Mouse (Mus musculus) adrenal gland, postnatal 14 days (tissue): Measurements from ENCODE around the gene Tmem209. TPM values are rescaled to one million over a fixed set of nuclear protein-coding genes. Genes with fewer than 3 reads are reported as not detected.

Source experiments
- DNase-seq: peaks from one replicate; pipeline ENCODE4 v3.0.0; 2021; ENCODE audit warnings: mixed read lengths
- total RNA-seq: library from RNA; stranded (reverse); gene quantifications from 2 replicates; pipeline ENCODE4 v1.2.3, GENCODE M21; 2021

The Tmem209 gene
- total RNA-seq, 1 experiment from 2014 or later, result 24.1 TPM

GRCm38 (mm10) chr6:30538800-30539199 lies 29.2 kb upstream of the Tmem209 start:
- DNase-seq, result no peak

GRCm38 (mm10) chr6:30538240-30538639 lies 28.7 kb upstream of the Tmem209 start:
- DNase-seq, result no peak

- DNase-seq, result peak; percentile 77
These were observed 25.8 kb upstream of the Tmem209 start for GRCm38 (mm10) chr6:30535340-30535739.

DNA sequence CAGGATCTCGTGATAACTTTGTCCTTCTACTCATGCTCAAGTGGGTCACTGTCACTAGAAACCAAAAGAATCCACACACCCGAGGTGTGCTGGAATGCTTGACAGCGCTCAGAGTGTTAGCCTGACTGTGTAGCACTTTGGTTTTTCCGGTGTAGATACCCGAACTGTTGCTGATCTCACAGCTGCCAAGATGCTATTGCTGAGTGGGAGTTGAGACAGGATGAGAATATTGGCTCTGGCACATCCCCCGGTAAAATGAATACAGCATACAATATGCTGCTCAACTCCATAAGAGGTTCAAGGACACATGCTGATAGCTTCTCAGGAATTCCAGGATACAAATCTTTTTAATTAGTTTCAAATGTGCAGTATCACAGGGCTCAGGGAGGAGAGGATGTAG lies 19.2 kb upstream of the Tmem209 start:
- no peak for DNase-seq

- DNase-seq, result peak; percentile 51
These were observed 17.3 kb upstream of the Tmem209 start for GRCm38 (mm10) chr6:30526586-30527515.

- DNase-seq, result no peak
These were observed 16.1 kb upstream of the Tmem209 start for GRCm38 (mm10) chr6:30525456-30526332.

DNA sequence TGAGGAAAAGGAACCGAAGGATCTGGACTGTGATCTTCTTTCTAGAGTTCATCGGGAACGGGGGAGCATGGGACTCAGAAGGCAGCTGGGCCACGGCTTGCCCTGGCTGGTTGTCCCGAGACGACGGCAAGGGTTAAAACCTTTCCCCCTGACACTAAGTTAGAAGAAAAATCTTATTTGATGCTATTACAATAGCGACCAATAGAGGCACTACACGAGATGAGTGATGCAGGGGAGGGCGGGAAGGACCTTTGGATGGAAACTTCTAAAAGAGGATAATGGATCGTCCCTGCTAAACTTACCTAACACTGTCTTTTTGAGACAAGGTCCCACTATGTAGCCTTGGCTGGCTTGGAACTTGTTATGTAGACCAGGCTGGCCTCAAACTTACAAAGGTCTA lies 10.8 kb upstream of the Tmem209 start:
- no peak for DNase-seq

- no peak for DNase-seq
These were observed 4.7 kb upstream of the Tmem209 start for GRCm38 (mm10) chr6:30514242-30514641.

DNA sequence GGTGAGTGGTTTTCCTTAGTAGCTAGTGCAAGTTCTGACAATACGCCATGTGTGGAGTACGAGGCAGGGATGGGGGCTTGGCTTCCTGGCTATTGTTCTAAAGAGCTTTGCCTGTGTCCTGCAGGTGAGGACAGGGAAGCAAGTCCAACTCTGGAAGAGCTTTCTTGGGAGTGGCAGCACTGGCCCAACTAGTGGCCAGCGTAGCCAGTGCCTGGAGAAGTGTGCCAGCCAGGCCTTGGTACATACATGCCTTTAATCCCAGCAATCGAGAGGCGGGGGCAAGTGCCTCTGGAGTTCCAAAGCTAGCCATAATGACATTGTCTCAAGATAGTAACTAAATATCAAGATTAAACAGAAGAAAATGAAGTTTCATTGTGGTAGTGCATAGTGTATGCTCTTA lies 708 bp upstream of the Tmem209 start:
- peak; percentile 6 for DNase-seq

DNA sequence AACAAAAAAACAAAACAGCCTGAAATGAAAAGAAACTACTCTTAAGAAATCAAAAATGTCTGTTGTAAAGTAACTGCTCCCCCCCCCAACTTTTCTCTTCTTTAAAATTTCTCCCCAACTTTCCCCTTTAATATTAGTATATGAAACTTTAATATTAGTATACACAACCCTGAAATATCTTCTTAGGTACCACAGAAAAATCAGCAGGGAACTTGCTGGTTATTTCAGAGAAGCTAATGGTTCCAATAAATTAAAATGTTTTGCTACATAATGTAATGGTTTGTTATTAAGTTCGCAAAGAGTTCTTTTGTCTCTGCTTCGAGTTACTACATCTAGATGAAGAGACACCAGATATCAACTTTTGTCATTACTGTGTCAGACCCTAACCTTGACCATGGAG lies 759 bp downstream of the Tmem209 start:
- DNase-seq, result no peak

DNA sequence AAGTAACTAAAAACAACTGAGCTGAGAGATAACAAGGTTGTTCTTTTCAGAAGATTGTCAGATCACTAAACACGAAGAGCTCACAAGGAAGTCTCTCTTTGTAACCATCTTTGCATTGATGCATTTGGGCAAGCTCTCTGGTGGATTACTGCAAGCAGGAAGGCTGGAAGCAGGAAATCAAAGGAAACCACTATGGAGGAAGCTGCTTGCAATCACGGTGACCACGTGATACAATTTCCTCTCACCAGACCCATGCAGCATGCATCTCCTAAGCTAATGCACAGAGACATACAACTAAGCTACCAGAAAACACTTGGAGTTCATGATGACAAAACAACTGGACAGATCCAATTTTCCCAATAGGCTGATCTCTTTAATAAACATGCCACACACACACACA lies 10.5 kb downstream of the Tmem209 start:
- DNase-seq, result no peak

DNA sequence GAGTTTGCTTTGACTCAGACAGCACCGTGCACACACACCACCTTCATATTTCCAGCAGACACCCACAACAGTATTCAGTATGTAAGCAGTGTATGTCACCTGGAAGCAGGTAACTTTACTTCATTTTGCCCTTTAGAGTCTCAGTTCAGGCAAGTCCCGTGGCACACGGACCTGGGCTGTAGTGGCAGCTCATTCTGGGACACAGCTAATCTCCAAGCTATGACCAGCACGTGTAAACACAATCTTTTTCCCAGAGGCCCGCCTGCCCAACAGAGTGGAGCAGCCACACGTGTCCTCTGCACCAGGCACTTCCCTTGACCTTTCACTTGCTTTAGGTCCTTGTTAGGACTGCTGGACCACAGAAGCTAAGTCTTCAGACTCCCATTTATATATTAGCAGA lies 23.1 kb downstream of the Tmem209 start:
- no peak for DNase-seq

DNA sequence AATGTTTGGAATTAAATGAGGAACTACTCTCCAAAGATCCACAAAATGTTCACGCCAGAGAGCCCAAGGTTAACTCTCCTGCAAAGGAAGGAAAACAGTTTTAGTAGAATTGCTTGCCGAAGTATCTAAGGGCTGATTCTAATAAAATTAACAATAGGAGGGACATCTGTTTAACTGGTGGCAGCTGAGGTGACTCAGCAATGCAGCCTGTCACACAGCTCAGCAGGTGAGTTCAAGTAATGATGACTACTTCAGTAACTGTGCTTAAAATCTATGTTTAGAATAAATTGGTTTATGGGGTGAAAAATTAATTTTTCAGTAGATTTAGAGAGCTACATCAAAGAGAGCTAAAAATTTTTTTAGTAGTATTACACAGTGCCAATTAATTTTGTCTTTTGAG lies 26.7 kb downstream of the Tmem209 start:
- no peak for DNase-seq

DNA sequence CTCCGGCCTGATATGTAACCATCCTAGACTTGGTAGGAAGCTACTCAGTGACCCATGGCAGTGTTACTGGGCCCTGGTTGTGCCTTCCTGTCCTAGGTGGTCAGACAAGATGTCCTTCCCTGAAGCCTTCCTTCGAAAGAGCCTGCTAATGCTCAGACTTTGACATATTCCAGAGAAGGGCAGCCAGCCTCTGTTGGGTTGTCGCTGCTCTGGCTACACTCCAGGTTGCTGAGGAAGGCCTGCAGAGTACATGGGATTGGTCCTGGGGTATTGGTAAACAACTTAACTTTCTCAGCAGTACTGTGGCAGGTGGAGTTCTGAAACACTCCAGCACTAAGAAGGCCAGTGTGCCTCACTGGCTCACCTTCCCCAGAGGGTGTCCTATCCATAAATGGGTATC lies 30.2 kb downstream of the Tmem209 start:
- DNase-seq, result no peak

GRCm38 (mm10) chr6:30477784-30478183 lies 31.8 kb downstream of the Tmem209 start:
- DNase-seq, result no peak

- no peak for DNase-seq
These were observed 32.3 kb downstream of the Tmem209 start for GRCm38 (mm10) chr6:30477210-30477714.

DNA sequence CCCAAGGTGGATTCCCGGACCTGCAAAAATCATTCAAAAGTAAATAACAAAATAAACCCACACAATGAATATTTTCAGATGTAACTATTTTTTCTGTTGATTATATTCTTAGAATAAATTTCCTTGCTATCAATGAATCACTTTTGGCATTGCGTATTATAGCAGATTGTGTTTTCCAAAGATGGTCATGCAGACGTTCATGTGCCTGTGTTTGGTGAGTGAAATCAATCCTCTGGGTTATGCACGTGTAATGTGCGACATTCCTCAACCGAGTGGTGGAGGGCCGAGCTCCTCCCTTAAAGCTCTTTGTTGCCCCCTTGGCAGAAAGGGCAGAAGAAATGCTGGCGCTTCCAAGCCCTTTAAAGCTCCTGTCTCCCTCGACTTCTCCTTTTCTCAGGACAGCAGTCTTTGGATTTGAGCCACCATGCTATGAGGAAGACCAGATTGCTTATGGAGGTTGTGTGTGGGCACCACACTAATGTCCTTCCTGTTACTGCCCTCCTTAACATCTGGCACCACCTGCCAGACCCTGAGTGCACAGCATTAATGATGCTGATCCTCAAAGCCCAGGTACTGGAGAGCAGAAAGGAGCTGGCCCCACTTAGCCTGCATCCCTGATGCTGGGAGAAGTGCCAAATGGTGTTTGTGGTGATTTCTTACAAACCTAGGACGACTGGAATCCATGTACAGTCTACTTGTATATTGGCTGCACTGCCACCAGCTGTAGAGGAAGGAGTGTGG lies 33.4 kb downstream of the Tmem209 start:
- no peak for DNase-seq

- no peak for DNase-seq
These were observed 37.9 kb downstream of the Tmem209 start for GRCm38 (mm10) chr6:30471706-30472105.

GRCm38 (mm10) chr6:30469370-30469769 lies 40.2 kb downstream of the Tmem209 start:
- DNase-seq, result peak; percentile 83

DNA sequence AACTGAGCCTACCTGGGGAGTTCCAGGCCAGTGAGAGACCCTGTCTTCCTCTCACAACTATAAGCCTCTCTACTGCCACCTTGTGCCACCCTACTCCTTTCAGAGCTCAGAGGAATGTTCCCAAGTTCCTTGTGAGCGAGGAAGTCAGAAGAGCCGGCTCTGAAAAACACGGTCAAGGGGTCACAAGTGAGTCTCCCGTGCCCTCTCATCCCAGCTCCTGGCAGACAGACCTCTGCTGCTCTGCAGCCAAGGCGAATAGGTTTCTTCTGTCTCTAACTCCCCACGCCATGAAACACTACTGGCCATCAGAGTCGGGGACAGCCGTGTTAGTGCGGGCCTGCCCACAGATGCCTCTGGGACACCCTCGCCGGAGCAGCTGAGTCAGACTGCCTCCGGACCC lies 40.9 kb downstream of the Tmem209 start:
- peak; percentile 67 for DNase-seq

GRCm38 (mm10) chr6:30468058-30468457 lies 41.5 kb downstream of the Tmem209 start:
- no peak for DNase-seq

DNA sequence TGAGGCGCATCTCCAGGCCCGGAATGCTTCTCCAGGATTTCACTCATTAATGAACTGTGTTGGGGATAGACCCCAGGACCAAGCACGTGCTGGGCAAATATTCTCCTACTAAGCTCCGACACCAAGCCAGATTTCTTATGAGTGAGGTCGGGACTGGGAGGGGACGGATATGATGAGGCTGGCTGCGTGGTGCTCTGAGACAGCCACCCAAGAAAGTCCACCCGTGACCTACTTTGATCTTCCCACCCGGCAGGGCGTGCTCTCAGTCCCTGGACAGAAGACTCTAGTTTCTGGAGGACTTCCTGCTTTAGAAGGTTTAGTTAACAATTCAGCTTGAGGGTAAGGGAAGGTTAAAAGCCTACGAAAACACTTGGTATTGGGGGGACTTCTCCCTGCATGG lies 44.0 kb downstream of the Tmem209 start:
- no peak for DNase-seq
